Mouse (Mus musculus) lung, adult 2 months (tissue): Measurements from ENCODE around the gene Slit3. TPM values are rescaled to one million over a fixed set of nuclear protein-coding genes. Genes with fewer than 3 reads are reported as not detected.

Source experiments
- DNase-seq: peaks from one replicate; pipeline ENCODE4 v3.0.0; 2022
- H3K4me1 ChIP-seq: fragments of 200-500 bp; 2 replicates; pipeline ENCODE4 v1.6.1; 2011; ENCODE audit warnings: low read length; ENCODE audit not compliant: control insufficient read depth, insufficient read depth
- H3K4me3 ChIP-seq: fragments of 200-500 bp; replicated peaks from 2 replicates; pipeline ENCODE3; 2011; ENCODE audit warnings: low read depth, mild to moderate bottlenecking, control low read depth, low read length; ENCODE audit errors: extremely low read depth
- CTCF ChIP-seq: fragments of 200-500 bp; IDR thresholded peaks from 2 replicates; pipeline ENCODE4 v1.5.1; 2011; ENCODE audit warnings: mild to moderate bottlenecking, low read length, control low read depth; ENCODE audit not compliant: insufficient read depth
- POLR2A ChIP-seq: fragments of 200-500 bp; IDR thresholded peaks from 2 replicates; pipeline ENCODE4 v1.6.1; 2011; ENCODE audit warnings: low read depth, mild to moderate bottlenecking, control low read depth, low read length, borderline replicate concordance; ENCODE audit errors: extremely low read depth
- WGBS: fragments of 180-500 bp; shearing (Covaris S2); methylation state at CpG from one replicate; pipeline ENCODE4 v1.1.7; 2018; 5-methylcytosine and 5-hydroxymethylcytosine counted together
- polyA plus RNA-seq: library from polyadenylated mRNA; depleted of rRNA; stranded (reverse); fragments of >200 nt; gene quantifications from 2 replicates; pipeline ENCODE4 v1.2.3, GENCODE M21; 2012

Slit3 gene
- polyA plus RNA-seq, 1 experiment = 69.7 TPM

DNA sequence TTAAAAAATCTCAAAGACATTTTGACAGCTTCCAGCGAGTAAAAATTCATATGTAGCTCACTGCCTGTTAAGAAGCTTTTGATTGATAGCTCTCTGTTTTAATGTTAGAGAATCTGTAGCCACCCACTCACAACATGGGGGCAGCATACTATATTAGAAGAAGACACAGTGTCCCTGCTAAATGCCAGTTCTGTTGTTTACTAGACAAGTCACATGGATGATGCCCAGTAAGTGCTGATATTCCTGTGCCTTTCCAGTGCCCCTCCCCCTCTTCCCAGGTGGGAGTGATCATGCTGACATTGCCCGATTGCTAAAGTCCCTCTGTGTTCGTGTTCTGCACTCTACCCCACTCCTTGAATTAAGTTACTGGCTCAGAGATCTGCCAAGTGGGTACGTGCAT is 254.0 kb downstream of the Slit3 start:
- no peak for TF ChIP-seq CTCF
- 64% methylated on average over 4 of the region's 4 CpGs for WGBS
- H3K4me1 ChIP-seq = no peaks in the 10 kb centered on the region
- no peak overlapping the region for H3K4me3 ChIP-seq
- no peak for DNase-seq

DNA sequence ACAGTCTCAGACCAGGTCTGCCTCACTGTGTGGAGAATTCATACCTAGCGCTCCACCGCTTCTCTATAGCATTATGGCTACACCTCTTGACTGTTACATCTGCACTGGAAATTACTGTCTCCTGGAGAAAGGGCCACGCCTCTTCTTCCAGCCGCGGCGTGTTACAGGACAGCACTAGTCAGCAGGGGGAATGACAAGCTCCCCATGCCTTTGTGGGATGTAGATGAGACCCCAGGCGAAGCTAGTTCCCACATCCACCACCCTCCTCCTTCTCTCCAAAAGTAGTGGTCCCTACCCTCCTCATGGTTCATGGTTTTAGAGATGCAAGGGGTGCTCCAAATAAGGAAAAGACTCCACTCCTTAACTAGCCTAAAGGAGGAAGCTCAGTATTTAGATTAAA is 257.8 kb downstream of the Slit3 start:
- WGBS = 78% methylated on average over 7 of the region's 7 CpGs

DNA sequence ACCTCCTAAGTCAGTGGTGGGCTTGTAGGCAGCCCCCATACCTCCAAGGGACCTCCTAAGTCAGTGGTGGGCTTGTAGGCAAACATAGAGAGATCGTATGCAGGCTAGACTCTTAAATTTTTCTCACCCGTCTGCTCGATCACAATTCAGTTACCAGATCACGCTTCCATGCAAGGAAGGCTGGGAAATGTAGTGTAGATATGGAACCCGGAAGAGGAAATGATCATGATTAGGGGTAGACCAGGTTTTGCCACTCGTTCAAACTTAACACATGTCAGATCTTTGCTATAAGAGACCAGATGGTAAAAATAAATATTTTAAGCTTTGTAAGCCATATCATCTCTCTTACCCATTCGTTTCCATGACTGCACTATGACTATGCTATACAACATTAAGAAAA is 258.4 kb downstream of the Slit3 start:
- H3K4me3 ChIP-seq = no peak overlapping the region

More for the DNA sequence above, 257.8 kb downstream of the Slit3 start:
- DNase-seq = no peak
- H3K4me1 ChIP-seq = no peaks in the 10 kb centered on the region
- no peak overlapping the region for H3K4me3 ChIP-seq
- no peak for TF ChIP-seq POLR2A
- no peak for TF ChIP-seq CTCF

DNA sequence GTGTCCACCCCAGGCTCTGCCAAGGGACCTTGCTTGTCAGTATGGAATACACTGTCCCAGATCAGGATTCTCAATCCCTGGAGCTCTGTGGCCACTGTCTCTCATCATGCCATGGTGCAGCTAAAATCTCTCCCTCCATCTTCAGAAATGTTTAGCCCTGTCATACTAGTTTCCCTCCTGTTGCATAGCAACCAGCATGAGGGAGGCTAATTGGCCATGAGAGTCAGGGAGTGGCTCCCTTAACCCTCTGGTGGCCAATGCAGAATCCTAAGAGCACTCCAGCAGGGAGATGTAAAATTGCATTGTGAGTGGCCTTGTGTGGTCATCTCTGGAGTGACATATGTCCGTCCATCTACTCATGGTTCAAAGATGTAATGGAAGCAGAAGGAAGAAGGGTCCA is 259.7 kb downstream of the Slit3 start:
- Histone ChIP-seq H3K4me3 (no peak overlapping the region), H3K4me1 (no peaks in the 10 kb centered on the region)
- no peak for DNase-seq
- TF ChIP-seq CTCF (no peak), POLR2A (no peak)
- WGBS = 93% methylated on average over 1 of the region's 1 CpGs

More for the DNA sequence above, 258.4 kb downstream of the Slit3 start:
- H3K4me1 ChIP-seq = no peaks in the 10 kb centered on the region
- 81% methylated on average over 7 of the region's 7 CpGs for WGBS
- TF ChIP-seq CTCF = no peak
- TF ChIP-seq POLR2A = no peak
- DNase-seq = no peak

DNA sequence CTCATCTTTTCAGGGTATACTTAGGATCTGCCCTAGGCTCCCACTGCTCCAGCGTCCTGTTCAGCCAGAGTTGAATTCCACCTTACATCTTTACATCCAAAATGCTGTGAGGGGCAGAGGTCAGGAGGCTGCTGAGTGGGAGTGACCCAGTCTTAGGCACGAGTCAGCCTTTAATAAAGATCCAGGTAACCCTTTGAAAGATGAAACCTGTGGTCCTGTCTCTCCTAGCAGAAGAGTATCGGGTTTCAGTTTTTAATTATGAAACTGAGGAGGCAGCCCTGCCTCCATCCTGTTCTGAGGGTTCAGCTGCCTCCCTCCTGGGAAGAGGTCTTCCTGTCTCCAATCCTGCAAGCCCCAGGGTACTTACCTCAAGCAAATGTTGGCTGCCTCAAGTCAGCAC is 264.4 kb downstream of the Slit3 start:
- WGBS = 29% methylated on average over 3 of the region's 3 CpGs
- TF ChIP-seq POLR2A = no peak
- no peak for TF ChIP-seq CTCF
- Histone ChIP-seq H3K4me3 (no peak overlapping the region), H3K4me1 (no peaks in the 10 kb centered on the region)
- DNase-seq = no peak

DNA sequence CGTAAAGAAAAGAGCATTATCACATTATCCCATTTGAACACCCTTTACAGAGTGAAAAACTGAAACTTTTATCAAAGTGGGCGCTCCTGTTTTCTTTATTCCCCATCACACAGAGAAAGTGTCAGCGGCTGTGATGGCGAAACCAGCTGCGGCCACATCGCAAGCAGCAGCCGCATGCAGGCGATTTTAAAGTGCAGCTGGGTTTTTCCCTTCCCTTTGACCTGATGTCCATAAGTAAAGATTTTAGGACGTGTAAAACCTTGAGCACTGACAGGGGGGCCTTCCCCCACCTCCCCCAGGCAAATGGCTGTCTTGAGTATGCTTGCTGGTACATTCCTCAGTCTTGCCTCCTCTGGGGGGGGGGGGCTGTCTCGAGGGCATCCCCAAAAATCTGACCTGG is 266.8 kb downstream of the Slit3 start:
- WGBS = 64% methylated on average over 10 of the region's 10 CpGs
- H3K4me1 ChIP-seq = no peaks in the 10 kb centered on the region
- no peak for DNase-seq
- no peak for TF ChIP-seq POLR2A
- TF ChIP-seq CTCF = no peak
- no peak overlapping the region for H3K4me3 ChIP-seq

DNA sequence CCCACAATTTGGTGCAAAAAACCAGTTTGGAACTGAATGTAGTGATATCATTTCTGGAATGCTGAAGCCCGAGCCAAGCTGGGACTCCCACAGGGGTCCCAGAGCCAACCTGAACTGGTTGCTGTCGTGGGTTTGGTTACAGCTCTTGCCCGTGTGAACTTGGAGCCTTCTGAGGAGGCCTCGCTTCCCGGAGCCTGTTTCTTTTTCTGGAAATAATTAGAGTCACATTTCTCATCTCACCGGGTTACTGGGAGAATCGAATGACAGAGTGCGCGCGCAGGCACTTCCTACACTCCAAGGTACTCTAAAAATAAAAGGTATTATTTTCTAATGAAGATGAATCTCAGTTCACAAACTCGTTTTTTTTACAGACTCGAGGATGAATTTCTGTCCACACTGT is 267.4 kb downstream of the Slit3 start:
- H3K4me1 ChIP-seq = no peaks in the 10 kb centered on the region
- no peak for DNase-seq
- TF ChIP-seq POLR2A (no peak), CTCF (no peak)
- 72% methylated on average over 12 of the region's 12 CpGs for WGBS
- no peak overlapping the region for H3K4me3 ChIP-seq

DNA sequence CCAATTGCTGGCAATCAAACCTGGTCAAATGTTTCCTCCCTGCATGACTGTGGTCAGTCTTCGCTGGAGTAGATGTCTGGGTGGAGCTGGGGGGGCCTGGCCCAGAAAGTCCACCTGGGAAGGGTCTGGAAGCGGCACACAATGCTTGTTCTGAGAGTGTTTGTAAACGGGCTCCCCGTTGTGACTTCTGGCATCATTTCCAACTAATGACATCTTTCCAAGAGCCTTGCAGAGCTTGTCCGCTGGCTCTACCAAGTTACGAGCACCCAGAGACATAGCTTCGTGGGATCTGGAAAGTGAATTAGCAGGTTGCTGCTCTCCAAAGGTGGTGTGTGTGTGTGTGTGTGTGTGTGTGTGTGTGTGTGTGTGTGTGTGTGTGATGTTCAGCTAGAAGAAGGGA is 268.3 kb downstream of the Slit3 start:
- DNase-seq = no peak
- Histone ChIP-seq H3K4me3 (no peak overlapping the region), H3K4me1 (no peaks in the 10 kb centered on the region)
- TF ChIP-seq POLR2A (no peak), CTCF (no peak)
- WGBS = 78% methylated on average over 7 of the region's 7 CpGs

DNA sequence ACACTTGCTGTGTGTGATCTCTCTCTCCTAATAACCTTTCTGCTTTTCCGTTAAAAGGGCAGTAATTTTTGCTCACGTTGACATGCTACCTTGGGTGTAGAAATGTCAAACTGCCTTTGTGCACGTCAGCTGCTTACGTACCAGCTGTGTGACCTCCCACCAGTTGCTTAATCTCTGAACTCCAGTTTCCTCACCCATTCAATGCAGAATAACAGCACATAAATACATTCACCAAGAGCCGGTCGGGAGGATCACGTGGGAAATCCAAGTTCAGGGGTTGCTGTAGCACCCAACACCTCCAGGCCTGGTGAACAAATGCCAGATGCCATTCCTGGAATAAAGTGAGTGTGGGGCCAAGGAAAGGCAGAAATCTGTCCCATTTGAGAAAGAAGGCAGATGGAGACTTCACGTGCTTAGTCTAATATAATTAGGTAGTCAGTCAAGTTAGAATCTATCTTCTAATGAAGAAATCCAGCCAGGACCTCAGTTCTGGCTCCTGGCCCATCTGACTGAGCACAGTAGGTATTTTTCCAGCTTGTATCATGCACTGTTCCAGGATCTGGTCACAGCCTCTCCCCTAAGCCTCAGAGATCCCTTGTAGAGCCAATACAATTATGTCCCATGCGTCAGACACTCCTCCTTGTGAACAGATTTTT is 268.9 kb downstream of the Slit3 start:
- no peak for DNase-seq
- WGBS = 74% methylated on average over 9 of the region's 9 CpGs
- Histone ChIP-seq H3K4me3 (no peak overlapping the region), H3K4me1 (no peaks in the 10 kb centered on the region)
- TF ChIP-seq CTCF = no peak
- no peak for TF ChIP-seq POLR2A

DNA sequence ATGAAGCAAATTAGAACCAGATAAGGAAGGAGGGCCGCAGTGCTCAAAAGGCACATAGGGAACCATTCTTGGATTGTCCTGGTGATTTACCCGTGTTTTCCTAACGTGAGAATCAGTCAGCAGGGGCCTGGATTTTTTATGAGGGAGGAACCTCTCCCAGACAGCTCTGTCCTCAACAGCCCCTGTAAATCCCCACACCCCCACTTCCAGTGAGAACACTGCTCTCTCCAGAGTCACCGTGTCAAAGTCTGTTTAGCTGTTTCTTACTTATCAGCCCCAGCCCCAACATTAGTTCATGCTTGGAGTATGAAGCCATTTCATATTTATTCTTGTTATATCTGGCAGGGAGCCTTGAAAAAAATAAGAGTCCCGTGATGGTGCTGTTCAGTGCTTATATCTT is 272.8 kb downstream of the Slit3 start:
- H3K4me3 ChIP-seq = no peak overlapping the region
- no peak for TF ChIP-seq CTCF
- TF ChIP-seq POLR2A = no peak
- WGBS = 62% methylated on average over 5 of the region's 5 CpGs
- no peaks in the 10 kb centered on the region for H3K4me1 ChIP-seq
- DNase-seq = no peak
